Mouse (Mus musculus) myocyte (in vitro differentiated cells): ENCODE results near the gene Terf2.

Experiments used
- CEBPB ChIP-seq: IDR thresholded peaks from 2 replicates; pipeline ENCODE4 v1.6.1; 2011; ENCODE audit warnings: mild to moderate bottlenecking, moderate library complexity; ENCODE audit not compliant: poor library complexity, insufficient read depth, severe bottlenecking
- E2F4 ChIP-seq: IDR thresholded peaks from one replicate; pipeline ENCODE4 v1.6.1; 2011; ENCODE audit warnings: mild to moderate bottlenecking, control low read depth, moderate library complexity; ENCODE audit not compliant: insufficient read depth
- MAX ChIP-seq: IDR thresholded peaks from one replicate; pipeline ENCODE4 v1.6.1; 2011; ENCODE audit warnings: low read depth, mild to moderate bottlenecking, control low read depth
- MYOG ChIP-seq, 3 experiments: IDR thresholded peaks; one replicate each; pipeline ENCODE4 v1.6.1; 2011; ENCODE audit warnings: control low read depth in 2 of 3, low read depth in 2 of 3, mild to moderate bottlenecking in 2 of 3; ENCODE audit not compliant: insufficient read length in 2 of 3, control insufficient read depth in 1 of 3, insufficient read depth in 1 of 3
- POLR2A ChIP-seq: IDR thresholded peaks from one replicate; pipeline ENCODE4 v1.6.1; 2011; ENCODE audit warnings: low read depth, mild to moderate bottlenecking, control low read depth, moderate library complexity; ENCODE audit not compliant: insufficient read length
- POLR2AphosphoS2 ChIP-seq: IDR thresholded peaks from one replicate; pipeline ENCODE4 v1.6.1; 2011; ENCODE audit warnings: low read depth, control low read depth; ENCODE audit not compliant: insufficient read length
- REST ChIP-seq: IDR thresholded peaks from one replicate; pipeline ENCODE4 v1.6.1; 2011; ENCODE audit warnings: mild to moderate bottlenecking, control low read depth, moderate library complexity; ENCODE audit not compliant: insufficient read depth, insufficient read length
- SRF ChIP-seq: IDR thresholded peaks from one replicate; pipeline ENCODE4 v1.6.1; 2011; ENCODE audit warnings: low read depth; ENCODE audit not compliant: control insufficient read depth, insufficient read length
- TCF12 ChIP-seq: IDR thresholded peaks from one replicate; pipeline ENCODE4 v1.6.1; 2011; ENCODE audit warnings: mild to moderate bottlenecking, control low read depth; ENCODE audit not compliant: poor library complexity, insufficient read depth, severe bottlenecking
- USF1 ChIP-seq: IDR thresholded peaks from one replicate; pipeline ENCODE4 v1.6.1; 2011; ENCODE audit warnings: low read depth, mild to moderate bottlenecking, control low read depth, moderate library complexity

GRCm38 (mm10) chr8:107143501-107143900 lies 47.2 kb upstream of the Terf2 start:
- no peak for TF ChIP-seq POLR2A
- no peak for TF ChIP-seq USF1
- peak in 1 of 3 experiments; percentile 29 for TF ChIP-seq MYOG (IDR thresholded peaks at IDR 0.05; ENCODE audit: control insufficient read depth in 1 of 3, insufficient read depth in 1 of 3, insufficient read length in 2 of 3, low read depth in 2 of 3)
- TF ChIP-seq TCF12 = no peak
- no peak for TF ChIP-seq SRF
- TF ChIP-seq MAX = no peak
- TF ChIP-seq CEBPB = no peak
- TF ChIP-seq E2F4 = no peak
- TF ChIP-seq POLR2AphosphoS2 = no peak
- no peak for TF ChIP-seq REST
